Mouse (Mus musculus) kidney, embryonic 15.5 days (tissue): ENCODE data around the gene Gramd1b. TPM values are rescaled to one million over a fixed set of nuclear protein-coding genes. Genes with fewer than 3 reads are reported as not detected.

ENCODE experiments used
- ATAC-seq: fragments of 200-750 bp; cut with Nextera tagmentation; replicated peaks from 2 replicates; pipeline ENCODE4 v1.8.0; 2017; ENCODE audit warnings: moderate TSS enrichment; ENCODE audit not compliant: low FRiP score
- H3K27ac ChIP-seq: fragments of 300-500 bp; sonication (generic); 2 replicates; pipeline ENCODE4 v1.5.1; 2015; ENCODE audit warnings: mild to moderate bottlenecking, inconsistent platforms
- H3K27me3 ChIP-seq: fragments of 300-500 bp; sonication (generic); 2 replicates; pipeline ENCODE4 v1.6.1; 2015; ENCODE audit warnings: inconsistent platforms
- H3K36me3 ChIP-seq: fragments of 300-500 bp; sonication (generic); 2 replicates; pipeline ENCODE4 v1.6.1; 2015; ENCODE audit warnings: inconsistent platforms
- H3K4me1 ChIP-seq: fragments of 300-500 bp; sonication (generic); 2 replicates; pipeline ENCODE4 v1.6.1; 2015; ENCODE audit warnings: inconsistent platforms
- H3K4me2 ChIP-seq: fragments of 300-500 bp; sonication (generic); 2 replicates; pipeline ENCODE4 v1.6.1; 2015; ENCODE audit warnings: moderate library complexity, mild to moderate bottlenecking, inconsistent platforms
- H3K4me3 ChIP-seq: fragments of 300-500 bp; sonication (generic); replicated peaks from 2 replicates; pipeline ENCODE4 v1.5.1; 2015; ENCODE audit warnings: mild to moderate bottlenecking, inconsistent platforms
- H3K9ac ChIP-seq: fragments of 300-500 bp; sonication (generic); 2 replicates; pipeline ENCODE4 v1.6.1; 2015; ENCODE audit warnings: mild to moderate bottlenecking, inconsistent platforms
- H3K9me3 ChIP-seq: fragments of 300-500 bp; sonication (generic); replicated peaks from 2 replicates; pipeline ENCODE4 v1.6.1; 2016; ENCODE audit warnings: inconsistent platforms
- WGBS: fragments of 180-500 bp; shearing (Covaris S2); methylation state at CpG from one replicate; pipeline ENCODE4 v1.1.7; 2015; ENCODE audit warnings: mixed read lengths; 5-methylcytosine and 5-hydroxymethylcytosine counted together
- polyA plus RNA-seq: library from polyadenylated mRNA; unstranded; fragments of >200 nt; fragmentation: Nextera tagmentation; extraction: Ambion mirVana; gene quantifications from 2 replicates; pipeline ENCODE4 v1.2.1, GENCODE M21; 2015

Gramd1b gene
- polyA plus RNA-seq, 1 experiment from 2014 or later = 10.2 TPM

GRCm38 (mm10) chr9:40370151-40370550 is 161.0 kb downstream of the Gramd1b start:
- 58% methylated on average over 4 of the region's 4 CpGs for WGBS
- no peak for ATAC-seq

GRCm38 (mm10) chr9:40366795-40367194 is 164.4 kb downstream of the Gramd1b start:
- 90% methylated on average over 7 of the region's 8 CpGs for WGBS
- no peak for ATAC-seq

More at GRCm38 (mm10) chr9:40370151-40370550, 161.0 kb downstream of the Gramd1b start:
- no peak overlapping the region for H3K9ac ChIP-seq
- no peak overlapping the region for H3K27ac ChIP-seq
- peaks cover 13% of the 10 kb centered on the region for H3K4me1 ChIP-seq
- H3K27me3 ChIP-seq = no peaks in the 10 kb centered on the region
- no peak overlapping the region for H3K4me3 ChIP-seq
- no peaks in the 10 kb centered on the region for H3K9me3 ChIP-seq
- H3K4me2 ChIP-seq = no peak overlapping the region
- no peaks in the 10 kb centered on the region for H3K36me3 ChIP-seq

GRCm38 (mm10) chr9:40364312-40364711 is 166.9 kb downstream of the Gramd1b start:
- no peak for ATAC-seq
- H3K9me3 ChIP-seq = no peaks in the 10 kb centered on the region
- no peak overlapping the region for H3K27ac ChIP-seq
- H3K4me3 ChIP-seq = no peak overlapping the region
- H3K36me3 ChIP-seq = no peaks in the 10 kb centered on the region
- H3K27me3 ChIP-seq = no peaks in the 10 kb centered on the region
- H3K4me1 ChIP-seq = no peaks in the 10 kb centered on the region
- H3K9ac ChIP-seq = no peak overlapping the region
- H3K4me2 ChIP-seq = no peak overlapping the region
- 80% methylated on average over 7 of the region's 7 CpGs for WGBS

More at GRCm38 (mm10) chr9:40366795-40367194, 164.4 kb downstream of the Gramd1b start:
- no peaks in the 10 kb centered on the region for H3K36me3 ChIP-seq
- H3K4me1 ChIP-seq = peaks cover 2% of the 10 kb centered on the region; the same call in 1 of the 2 replicates
- no peak overlapping the region for H3K27ac ChIP-seq
- no peak overlapping the region for H3K4me3 ChIP-seq
- no peaks in the 10 kb centered on the region for H3K27me3 ChIP-seq
- H3K9me3 ChIP-seq = no peaks in the 10 kb centered on the region
- no peak overlapping the region for H3K4me2 ChIP-seq
- H3K9ac ChIP-seq = no peak overlapping the region

- no peak overlapping the region for H3K4me3 ChIP-seq
- 76% methylated on average over 6 of the region's 6 CpGs for WGBS
- H3K36me3 ChIP-seq = no peaks in the 10 kb centered on the region
- no peak overlapping the region for H3K27ac ChIP-seq
- 0 out of 2 replicates have a peak, but pooled peaks cover 3% of the 10 kb centered on the region for H3K4me1 ChIP-seq
- H3K4me2 ChIP-seq = no peak overlapping the region
- ATAC-seq = no peak
- H3K27me3 ChIP-seq = no peaks in the 10 kb centered on the region
- no peak overlapping the region for H3K9ac ChIP-seq
- no peaks in the 10 kb centered on the region for H3K9me3 ChIP-seq
These were observed 169.2 kb downstream of the Gramd1b start for GRCm38 (mm10) chr9:40361970-40362369.

GRCm38 (mm10) chr9:40358408-40358896 is 172.7 kb downstream of the Gramd1b start:
- Histone ChIP-seq H3K4me2 (no peak overlapping the region), H3K4me3 (no peak overlapping the region), H3K9ac (no peak overlapping the region), H3K9me3 (no peaks in the 10 kb centered on the region), H3K27ac (no peak overlapping the region), H3K4me1 (0 out of 2 replicates have a peak, but pooled peaks cover 3% of the 10 kb centered on the region), H3K27me3 (no peaks in the 10 kb centered on the region), H3K36me3 (no peaks in the 10 kb centered on the region)
- 74% methylated on average over 8 of the region's 8 CpGs for whole genome bisulfite sequencing
- no peak for ATAC-seq

- WGBS = 94% methylated on average over 4 of the region's 4 CpGs
- no peak for ATAC-seq
These were observed 174.3 kb downstream of the Gramd1b start for GRCm38 (mm10) chr9:40356768-40357446.

GRCm38 (mm10) chr9:40356368-40356767 is 174.8 kb downstream of the Gramd1b start:
- H3K4me2 ChIP-seq = no peak overlapping the region
- H3K36me3 ChIP-seq = no peaks in the 10 kb centered on the region
- no peak overlapping the region for H3K9ac ChIP-seq
- 89% methylated on average over 5 of the region's 5 CpGs for WGBS
- H3K4me1 ChIP-seq = 0 out of 2 replicates have a peak, but pooled peaks cover 3% of the 10 kb centered on the region
- H3K27ac ChIP-seq = no peak overlapping the region
- no peak overlapping the region for H3K4me3 ChIP-seq
- H3K27me3 ChIP-seq = no peaks in the 10 kb centered on the region
- ATAC-seq = no peak
- no peaks in the 10 kb centered on the region for H3K9me3 ChIP-seq

More at GRCm38 (mm10) chr9:40356768-40357446, 174.3 kb downstream of the Gramd1b start:
- no peaks in the 10 kb centered on the region for H3K27me3 ChIP-seq
- H3K4me1 ChIP-seq = 0 out of 2 replicates have a peak, but pooled peaks cover 3% of the 10 kb centered on the region
- H3K4me2 ChIP-seq = no peak overlapping the region
- H3K9me3 ChIP-seq = no peaks in the 10 kb centered on the region
- H3K27ac ChIP-seq = no peak overlapping the region
- no peak overlapping the region for H3K9ac ChIP-seq
- H3K36me3 ChIP-seq = no peaks in the 10 kb centered on the region
- no peak overlapping the region for H3K4me3 ChIP-seq

GRCm38 (mm10) chr9:40355406-40355805 is 175.8 kb downstream of the Gramd1b start:
- Histone ChIP-seq H3K4me3 (no peak overlapping the region), H3K27me3 (no peaks in the 10 kb centered on the region), H3K4me2 (no peak overlapping the region), H3K9ac (no peak overlapping the region), H3K4me1 (0 out of 2 replicates have a peak, but pooled peaks cover 3% of the 10 kb centered on the region), H3K9me3 (no peaks in the 10 kb centered on the region), H3K36me3 (no peaks in the 10 kb centered on the region), H3K27ac (no peak overlapping the region)
- 88% methylated on average over 8 of the region's 8 CpGs for whole genome bisulfite sequencing
- ATAC-seq = no peak

GRCm38 (mm10) chr9:40353596-40353995 is 177.6 kb downstream of the Gramd1b start:
- ATAC-seq = no peak

GRCm38 (mm10) chr9:40350640-40351039 is 180.5 kb downstream of the Gramd1b start:
- no peaks in the 10 kb centered on the region for H3K9me3 ChIP-seq
- WGBS = 23% methylated on average over 7 of the region's 7 CpGs
- ATAC-seq = no peak
- no peak overlapping the region for H3K9ac ChIP-seq
- no peak overlapping the region for H3K4me2 ChIP-seq
- H3K27ac ChIP-seq = no peak overlapping the region
- H3K27me3 ChIP-seq = no peaks in the 10 kb centered on the region
- peaks cover 11% of the 10 kb centered on the region for H3K4me1 ChIP-seq
- no peak overlapping the region for H3K4me3 ChIP-seq
- no peaks in the 10 kb centered on the region for H3K36me3 ChIP-seq

More at GRCm38 (mm10) chr9:40353596-40353995, 177.6 kb downstream of the Gramd1b start:
- H3K27ac ChIP-seq = no peak overlapping the region
- H3K36me3 ChIP-seq = no peaks in the 10 kb centered on the region
- H3K27me3 ChIP-seq = no peaks in the 10 kb centered on the region
- H3K9me3 ChIP-seq = no peaks in the 10 kb centered on the region
- 93% methylated on average over 6 of the region's 6 CpGs for WGBS
- H3K4me3 ChIP-seq = no peak overlapping the region
- 0 out of 2 replicates have a peak, but pooled peaks cover under 1% of the 10 kb centered on the region for H3K4me1 ChIP-seq
- no peak overlapping the region for H3K9ac ChIP-seq
- no peak overlapping the region for H3K4me2 ChIP-seq

GRCm38 (mm10) chr9:40350052-40350451 is 181.1 kb downstream of the Gramd1b start:
- ATAC-seq = no peak
- WGBS = 93% methylated on average over 2 of the region's 2 CpGs

GRCm38 (mm10) chr9:40349554-40349953 is 181.6 kb downstream of the Gramd1b start:
- H3K9ac ChIP-seq = no peak overlapping the region
- no peaks in the 10 kb centered on the region for H3K9me3 ChIP-seq
- peaks cover 22% of the 10 kb centered on the region for H3K4me1 ChIP-seq
- H3K4me3 ChIP-seq = no peak overlapping the region
- no peaks in the 10 kb centered on the region for H3K36me3 ChIP-seq
- 69% methylated on average over 4 of the region's 4 CpGs for WGBS
- no peaks in the 10 kb centered on the region for H3K27me3 ChIP-seq
- H3K27ac ChIP-seq = no peak overlapping the region
- no peak for ATAC-seq
- no peak overlapping the region for H3K4me2 ChIP-seq

More at GRCm38 (mm10) chr9:40350052-40350451, 181.1 kb downstream of the Gramd1b start:
- no peak overlapping the region for H3K9ac ChIP-seq
- H3K27ac ChIP-seq = no peak overlapping the region
- H3K4me2 ChIP-seq = no peak overlapping the region
- H3K4me3 ChIP-seq = no peak overlapping the region
- no peaks in the 10 kb centered on the region for H3K36me3 ChIP-seq
- H3K4me1 ChIP-seq = peaks cover 17% of the 10 kb centered on the region
- H3K27me3 ChIP-seq = no peaks in the 10 kb centered on the region
- no peaks in the 10 kb centered on the region for H3K9me3 ChIP-seq
